Mouse (Mus musculus) bone marrow, adult 2 months (tissue): ENCODE measurements around the gene Ephb1. TPM values are rescaled to one million over a fixed set of nuclear protein-coding genes. Genes with fewer than 3 reads are reported as not detected.

ENCODE experiments used
- H3K27ac ChIP-seq: fragments of 200-500 bp; 2 replicates; pipeline ENCODE4 v1.5.1; 2012; ENCODE audit warnings: low read depth, mild to moderate bottlenecking, control low read depth, inconsistent platforms, low read length; ENCODE audit not compliant: control insufficient read depth, poor library complexity, insufficient read depth
- H3K4me1 ChIP-seq: fragments of 200-500 bp; 2 replicates; pipeline ENCODE4 v1.6.1; 2011; ENCODE audit warnings: low read length; ENCODE audit not compliant: control insufficient read depth, insufficient read depth
- H3K4me3 ChIP-seq: fragments of 200-500 bp; replicated peaks from 2 replicates; pipeline ENCODE3; 2011; ENCODE audit warnings: mild to moderate bottlenecking, low read depth, low read length, control low read depth; ENCODE audit not compliant: control insufficient read depth
- CTCF ChIP-seq: fragments of 200-500 bp; IDR thresholded peaks from 2 replicates; pipeline ENCODE4 v1.5.1; 2011; ENCODE audit warnings: low read length, control low read depth; ENCODE audit not compliant: control insufficient read depth, insufficient read depth
- POLR2A ChIP-seq: fragments of 200-500 bp; IDR thresholded peaks from 2 replicates; pipeline ENCODE4 v1.6.1; 2011; ENCODE audit warnings: low read depth, mild to moderate bottlenecking, control low read depth, low read length, borderline replicate concordance; ENCODE audit not compliant: control insufficient read depth
- WGBS: fragments of 180-500 bp; shearing (Covaris S2); methylation state at CpG from one replicate; pipeline ENCODE4 v1.1.7; 2018; 5-methylcytosine and 5-hydroxymethylcytosine counted together
- polyA plus RNA-seq: library from polyadenylated mRNA; stranded (reverse); fragments of >200 nt; gene quantifications from 2 replicates; pipeline ENCODE4 v1.2.4, GENCODE M21; 2011; ENCODE audit warnings: low replicate concordance; ENCODE audit not compliant: missing spikeins, insufficient read depth, insufficient read length

The Ephb1 gene
- polyA plus RNA-seq, 1 experiment = 1.3 TPM

- no peak overlapping the region for H3K27ac ChIP-seq
- H3K4me3 ChIP-seq = no peak overlapping the region
- H3K4me1 ChIP-seq = no peaks in the 10 kb centered on the region
- TF ChIP-seq POLR2A (no peak), CTCF (no peak)
These were observed 339.0 kb downstream of the Ephb1 start for GRCm38 (mm10) chr9:102015516-102015915.

- TF ChIP-seq CTCF = no peak
- no peak for TF ChIP-seq POLR2A
- WGBS = 87% methylated on average over 10 of the region's 10 CpGs
- no peak overlapping the region for H3K4me3 ChIP-seq
- H3K4me1 ChIP-seq = peaks cover 1% of the 10 kb centered on the region
- no peak overlapping the region for H3K27ac ChIP-seq
These were observed 346.8 kb downstream of the Ephb1 start for GRCm38 (mm10) chr9:102007706-102008105.

GRCm38 (mm10) chr9:102006539-102006938 is 348.0 kb downstream of the Ephb1 start:
- 52% methylated on average over 2 of the region's 2 CpGs for WGBS
- H3K4me3 ChIP-seq = no peak overlapping the region
- H3K27ac ChIP-seq = no peak overlapping the region
- H3K4me1 ChIP-seq = peaks cover 1% of the 10 kb centered on the region
- TF ChIP-seq CTCF (peak; percentile 62), POLR2A (no peak)

- Histone ChIP-seq H3K4me3 (no peak overlapping the region), H3K4me1 (peaks cover 1% of the 10 kb centered on the region), H3K27ac (no peak overlapping the region)
- TF ChIP-seq CTCF = no peak
- no peak for TF ChIP-seq POLR2A
- WGBS = 82% methylated on average over 5 of the region's 5 CpGs
These were observed 351.6 kb downstream of the Ephb1 start for GRCm38 (mm10) chr9:102002920-102003319.

- no peak for TF ChIP-seq CTCF
- no peak for TF ChIP-seq POLR2A
- H3K4me1 ChIP-seq = peaks cover 1% of the 10 kb centered on the region
- 88% methylated on average over 10 of the region's 10 CpGs for WGBS
- no peak overlapping the region for H3K27ac ChIP-seq
- no peak overlapping the region for H3K4me3 ChIP-seq
These were observed 352.3 kb downstream of the Ephb1 start for GRCm38 (mm10) chr9:102002186-102002585.

- TF ChIP-seq CTCF (no peak), POLR2A (no peak)
- peaks cover 1% of the 10 kb centered on the region for H3K4me1 ChIP-seq
- no peak overlapping the region for H3K4me3 ChIP-seq
- H3K27ac ChIP-seq = no peak overlapping the region
- 87% methylated on average over 11 of the region's 11 CpGs for WGBS
These were observed 352.8 kb downstream of the Ephb1 start for GRCm38 (mm10) chr9:102001633-102002165.

- H3K27ac ChIP-seq = no peak overlapping the region
- no peaks in the 10 kb centered on the region; the same call in 1 of the 2 replicates for H3K4me1 ChIP-seq
- H3K4me3 ChIP-seq = no peak overlapping the region
- WGBS = 76% methylated on average over 4 of the region's 4 CpGs
- TF ChIP-seq CTCF = no peak
- TF ChIP-seq POLR2A = no peak
These were observed 354.8 kb downstream of the Ephb1 start for GRCm38 (mm10) chr9:101999690-102000089.

- no peak for TF ChIP-seq CTCF
- TF ChIP-seq POLR2A = no peak
- Histone ChIP-seq H3K4me1 (no peaks in the 10 kb centered on the region; the same call in 1 of the 2 replicates), H3K4me3 (no peak overlapping the region), H3K27ac (no peak overlapping the region; the same call in 1 of the 2 replicates)
- WGBS = 81% methylated on average over 16 of the region's 16 CpGs
These were observed 357.6 kb downstream of the Ephb1 start for GRCm38 (mm10) chr9:101996771-101997500.
